Mouse (Mus musculus): ENCODE measurements around the gene Olfr139. TPM values are rescaled to one million over a fixed set of nuclear protein-coding genes. Genes with fewer than 3 reads are reported as not detected.

Olfr139 gene
- not detected in 2 replicates for polyA plus RNA-seq (2011; ENCODE audit: insufficient read depth, insufficient read length, low read depth, missing spikeins)

GRCm38 (mm10) chr11:74056451-74056850, at the start of gene Olfr139, which contains the start of gene Olfr399:
Gene Olfr139, minus strand, starts transcription at chr11:74056551.
Gene Olfr399, minus strand, starts transcription at chr11:74056615.
- no peak for TF ChIP-seq CTCF (IDR thresholded peaks at IDR 0.05; ENCODE audit: low read depth, low read length)
- TF ChIP-seq POLR2A (IDR thresholded peaks at IDR 0.05; ENCODE audit: insufficient read depth, low read length), result no peak
- no peak for TF ChIP-seq EP300 (IDR thresholded peaks at IDR 0.05; ENCODE audit: insufficient read depth, low read depth, low read length)
- H3K27me3 ChIP-seq (ENCODE audit: control insufficient read depth, insufficient read depth, low read length, poor library complexity, severe bottlenecking), result no peaks in the 10 kb centered on the region
- H3K9ac ChIP-seq (ENCODE audit: low read depth, poor library complexity, severe bottlenecking), result no peak within 1 kb of the TSS
- no peak within 1 kb of the TSS for H3K27ac ChIP-seq (ENCODE audit: insufficient read depth, low read length)
- H3K4me3 ChIP-seq (ENCODE audit: low read depth, low read length), result no peak within 1 kb of the TSS
- H3K36me3 ChIP-seq (ENCODE audit: control insufficient read depth, insufficient read depth, low read length, poor library complexity, severe bottlenecking), result no peaks in the 10 kb centered on the region
- H3K9me3 ChIP-seq (replicated peaks; ENCODE audit: control insufficient read depth, insufficient read depth, low read length, poor library complexity, severe bottlenecking), result no peaks in the 10 kb centered on the region
- H3K4me1 ChIP-seq (ENCODE audit: control insufficient read depth, insufficient read depth, low read length), result no peaks in the 10 kb centered on the region

GRCm38 (mm10) chr11:74105066-74105465, 48.7 kb upstream of the Olfr139 start:
- no peak for TF ChIP-seq POLR2A (IDR thresholded peaks at IDR 0.05; ENCODE audit: insufficient read depth, low read length)
- TF ChIP-seq CTCF (IDR thresholded peaks at IDR 0.05; ENCODE audit: low read depth, low read length), result no peak
- no peak for TF ChIP-seq EP300 (IDR thresholded peaks at IDR 0.05; ENCODE audit: insufficient read depth, low read depth, low read length)
- Histone ChIP-seq H3K27me3 (ENCODE audit: control insufficient read depth, insufficient read depth, low read length, poor library complexity, severe bottlenecking) (no peaks in the 10 kb centered on the region), H3K9ac (ENCODE audit: low read depth, poor library complexity, severe bottlenecking) (no peak overlapping the region), H3K36me3 (ENCODE audit: control insufficient read depth, insufficient read depth, low read length, poor library complexity, severe bottlenecking) (no peaks in the 10 kb centered on the region), H3K4me3 (ENCODE audit: low read depth, low read length) (no peak overlapping the region), H3K27ac (ENCODE audit: insufficient read depth, low read length) (no peak overlapping the region), H3K9me3 (replicated peaks; ENCODE audit: control insufficient read depth, insufficient read depth, low read length, poor library complexity, severe bottlenecking) (peaks cover 11% of the 10 kb centered on the region), H3K4me1 (ENCODE audit: control insufficient read depth, insufficient read depth, low read length) (no peaks in the 10 kb centered on the region)

GRCm38 (mm10) chr11:74101507-74101906, 45.2 kb upstream of the Olfr139 start:
- H3K4me1 ChIP-seq (ENCODE audit: control insufficient read depth, insufficient read depth, low read length), result no peaks in the 10 kb centered on the region
- no peaks in the 10 kb centered on the region for H3K27me3 ChIP-seq (ENCODE audit: control insufficient read depth, insufficient read depth, low read length, poor library complexity, severe bottlenecking)
- no peak overlapping the region for H3K9ac ChIP-seq (ENCODE audit: low read depth, poor library complexity, severe bottlenecking)
- no peaks in the 10 kb centered on the region for H3K36me3 ChIP-seq (ENCODE audit: control insufficient read depth, insufficient read depth, low read length, poor library complexity, severe bottlenecking)
- no peak overlapping the region for H3K27ac ChIP-seq (ENCODE audit: insufficient read depth, low read length)
- 0 out of 2 replicates have a peak, but pooled peaks cover 3% of the 10 kb centered on the region for H3K9me3 ChIP-seq (replicated peaks; ENCODE audit: control insufficient read depth, insufficient read depth, low read length, poor library complexity, severe bottlenecking)
- no peak overlapping the region for H3K4me3 ChIP-seq (ENCODE audit: low read depth, low read length)
- TF ChIP-seq CTCF (IDR thresholded peaks at IDR 0.05; ENCODE audit: low read depth, low read length) (no peak), POLR2A (IDR thresholded peaks at IDR 0.05; ENCODE audit: insufficient read depth, low read length) (no peak), EP300 (IDR thresholded peaks at IDR 0.05; ENCODE audit: insufficient read depth, low read depth, low read length) (no peak)

- Histone ChIP-seq H3K9me3 (replicated peaks; ENCODE audit: control insufficient read depth, insufficient read depth, low read length, poor library complexity, severe bottlenecking) (0 out of 2 replicates have a peak, but pooled peaks cover 3% of the 10 kb centered on the region), H3K4me1 (ENCODE audit: control insufficient read depth, insufficient read depth, low read length) (no peaks in the 10 kb centered on the region), H3K9ac (ENCODE audit: low read depth, poor library complexity, severe bottlenecking) (no peak overlapping the region), H3K27ac (ENCODE audit: insufficient read depth, low read length) (no peak overlapping the region), H3K27me3 (ENCODE audit: control insufficient read depth, insufficient read depth, low read length, poor library complexity, severe bottlenecking) (no peaks in the 10 kb centered on the region), H3K4me3 (ENCODE audit: low read depth, low read length) (no peak overlapping the region), H3K36me3 (ENCODE audit: control insufficient read depth, insufficient read depth, low read length, poor library complexity, severe bottlenecking) (no peaks in the 10 kb centered on the region)
- TF ChIP-seq EP300 (IDR thresholded peaks at IDR 0.05; ENCODE audit: insufficient read depth, low read depth, low read length), result no peak
- TF ChIP-seq CTCF (IDR thresholded peaks at IDR 0.05; ENCODE audit: low read depth, low read length), result no peak
- no peak for TF ChIP-seq POLR2A (IDR thresholded peaks at IDR 0.05; ENCODE audit: insufficient read depth, low read length)
Observed at GRCm38 (mm10) chr11:74100724-74101123, 44.4 kb upstream of the Olfr139 start.

GRCm38 (mm10) chr11:74069655-74070054, 13.3 kb upstream of the Olfr139 start, which contains the start of gene Zfp616:
Gene Zfp616, plus strand, starts transcription at chr11:74069955.
- Histone ChIP-seq H3K9ac (ENCODE audit: low read depth, poor library complexity, severe bottlenecking) (no peak within 1 kb of the TSS), H3K36me3 (ENCODE audit: control insufficient read depth, insufficient read depth, low read length, poor library complexity, severe bottlenecking) (no peaks in the 10 kb centered on the region), H3K9me3 (replicated peaks; ENCODE audit: control insufficient read depth, insufficient read depth, low read length, poor library complexity, severe bottlenecking) (no peaks in the 10 kb centered on the region), H3K4me1 (ENCODE audit: control insufficient read depth, insufficient read depth, low read length) (no peaks in the 10 kb centered on the region), H3K27me3 (ENCODE audit: control insufficient read depth, insufficient read depth, low read length, poor library complexity, severe bottlenecking) (no peaks in the 10 kb centered on the region), H3K27ac (ENCODE audit: insufficient read depth, low read length) (no peak within 1 kb of the TSS), H3K4me3 (ENCODE audit: low read depth, low read length) (no peak within 1 kb of the TSS)
- no peak for TF ChIP-seq CTCF (IDR thresholded peaks at IDR 0.05; ENCODE audit: low read depth, low read length)
- no peak for TF ChIP-seq POLR2A (IDR thresholded peaks at IDR 0.05; ENCODE audit: insufficient read depth, low read length)
- TF ChIP-seq EP300 (IDR thresholded peaks at IDR 0.05; ENCODE audit: insufficient read depth, low read depth, low read length), result no peak

GRCm38 (mm10) chr11:74051347-74051746, 5.0 kb downstream of the Olfr139 start:
- no peaks in the 10 kb centered on the region for H3K27me3 ChIP-seq (ENCODE audit: control insufficient read depth, insufficient read depth, low read length, poor library complexity, severe bottlenecking)
- H3K4me3 ChIP-seq (ENCODE audit: low read depth, low read length), result no peak overlapping the region
- no peaks in the 10 kb centered on the region for H3K9me3 ChIP-seq (replicated peaks; ENCODE audit: control insufficient read depth, insufficient read depth, low read length, poor library complexity, severe bottlenecking)
- H3K9ac ChIP-seq (ENCODE audit: low read depth, poor library complexity, severe bottlenecking), result no peak overlapping the region
- no peaks in the 10 kb centered on the region for H3K4me1 ChIP-seq (ENCODE audit: control insufficient read depth, insufficient read depth, low read length)
- H3K27ac ChIP-seq (ENCODE audit: insufficient read depth, low read length), result no peak overlapping the region
- H3K36me3 ChIP-seq (ENCODE audit: control insufficient read depth, insufficient read depth, low read length, poor library complexity, severe bottlenecking), result no peaks in the 10 kb centered on the region
- TF ChIP-seq CTCF (IDR thresholded peaks at IDR 0.05; ENCODE audit: low read depth, low read length) (no peak), POLR2A (IDR thresholded peaks at IDR 0.05; ENCODE audit: insufficient read depth, low read length) (no peak)

Other genes starting within 250 kb of the Olfr139 start
- gene Olfr392, start 239.5 kb downstream of the Olfr139 start, polyA plus RNA-seq (2011; ENCODE audit: insufficient read depth, insufficient read length, low read depth, missing spikeins), result not detected in 2 replicates
- not detected in 2 replicates for gene Olfr393, start 205.1 kb downstream of the Olfr139 start, polyA plus RNA-seq (2011; ENCODE audit: insufficient read depth, insufficient read length, low read depth, missing spikeins)
- gene Olfr394, start 165.8 kb downstream of the Olfr139 start, polyA plus RNA-seq (2011; ENCODE audit: insufficient read depth, insufficient read length, low read depth, missing spikeins), result not detected in 2 replicates
- not detected in 2 replicates for gene Olfr395, start 147.3 kb downstream of the Olfr139 start, polyA plus RNA-seq (2011; ENCODE audit: insufficient read depth, insufficient read length, low read depth, missing spikeins)
- not detected in 2 replicates for gene Olfr23, start 119.9 kb downstream of the Olfr139 start, polyA plus RNA-seq (2011; ENCODE audit: insufficient read depth, insufficient read length, low read depth, missing spikeins)
- gene Olfr397, start 95.7 kb downstream of the Olfr139 start, polyA plus RNA-seq (2011; ENCODE audit: insufficient read depth, insufficient read length, low read depth, missing spikeins), result not detected in 2 replicates
- not detected in 2 replicates for gene Olfr398, start 66.1 kb downstream of the Olfr139 start, polyA plus RNA-seq (2011; ENCODE audit: insufficient read depth, insufficient read length, low read depth, missing spikeins)
- gene Olfr399, start 64 bp upstream of the Olfr139 start, polyA plus RNA-seq (2011; ENCODE audit: insufficient read depth, insufficient read length, low read depth, missing spikeins), result not detected in 2 replicates
- not detected in 2 replicates for gene Zfp616, start 13.4 kb upstream of the Olfr139 start, polyA plus RNA-seq (2011; ENCODE audit: insufficient read depth, insufficient read length, low read depth, missing spikeins)
- not detected in 2 replicates for gene Olfr401, start 57.2 kb upstream of the Olfr139 start, polyA plus RNA-seq (2011; ENCODE audit: insufficient read depth, insufficient read length, low read depth, missing spikeins)
- gene Olfr402, start 97.0 kb upstream of the Olfr139 start, polyA plus RNA-seq (2011; ENCODE audit: insufficient read depth, insufficient read length, low read depth, missing spikeins), result not detected in 2 replicates
- gene Olfr403, start 129.7 kb upstream of the Olfr139 start, polyA plus RNA-seq (2011; ENCODE audit: insufficient read depth, insufficient read length, low read depth, missing spikeins), result not detected in 2 replicates
- not detected in 2 replicates for gene Olfr43, start 154.8 kb upstream of the Olfr139 start, polyA plus RNA-seq (2011; ENCODE audit: insufficient read depth, insufficient read length, low read depth, missing spikeins)
- gene Olfr406, start 203.3 kb upstream of the Olfr139 start, polyA plus RNA-seq (2011; ENCODE audit: insufficient read depth, insufficient read length, low read depth, missing spikeins), result not detected in 2 replicates
- gene Olfr59, start 227.2 kb upstream of the Olfr139 start, polyA plus RNA-seq (2011; ENCODE audit: insufficient read depth, insufficient read length, low read depth, missing spikeins), result not detected in 2 replicates